Mouse (Mus musculus): ENCODE measurements around the gene Gpn2. TPM values are rescaled to one million over a fixed set of nuclear protein-coding genes. Genes with fewer than 3 reads are reported as not detected.

The Gpn2 gene
- polyA plus RNA-seq, 1 experiment from 2014 or later = 16.1 TPM

- TF ChIP-seq CTCF (IDR thresholded peaks at IDR 0.05; ENCODE audit: low read depth) = no peak
- H3K36me3 ChIP-seq (ENCODE audit: control insufficient read depth, insufficient read depth) = peaks cover 62% of the 10 kb centered on the region
- H3K27ac ChIP-seq (ENCODE audit: low read depth, low read length) = peak overlapping the region; percentile 79
- 0 out of 2 replicates have a peak, but pooled peaks cover 7% of the 10 kb centered on the region for H3K4me1 ChIP-seq (replicated peaks; ENCODE audit: control insufficient read depth, insufficient read depth, low read length)
- peak overlapping the region; percentile 81 for H3K9ac ChIP-seq (ENCODE audit: low read depth, low read length)
- peak overlapping the region; percentile 91 for H3K4me2 ChIP-seq (replicated peaks; ENCODE audit: low read depth)
- H3K9me3 ChIP-seq (ENCODE audit: control insufficient read depth) = no peaks in the 10 kb centered on the region
- WGBS = 51% methylated on average over 6 of the region's 6 CpGs
- H3K27me3 ChIP-seq (replicated peaks; ENCODE audit: control insufficient read depth, insufficient read depth, low read length) = no peaks in the 10 kb centered on the region
- ATAC-seq = peak; percentile 63
- H3K4me3 ChIP-seq (ENCODE audit: low read depth, low read length) = peak overlapping the region; percentile 75
Observed at GRCm38 (mm10) chr4:133583690-133584058, 488 bp upstream of the Gpn2 start.

GRCm38 (mm10) chr4:133592570-133592969 lies 8.4 kb downstream of the Gpn2 start:
- Histone ChIP-seq H3K27me3 (replicated peaks; ENCODE audit: control insufficient read depth, insufficient read depth, low read length) (no peaks in the 10 kb centered on the region), H3K9me3 (ENCODE audit: control insufficient read depth) (no peaks in the 10 kb centered on the region), H3K4me1 (replicated peaks; ENCODE audit: control insufficient read depth, insufficient read depth, low read length) (no peaks in the 10 kb centered on the region), H3K4me3 (ENCODE audit: low read depth, low read length) (no peak overlapping the region), H3K4me2 (replicated peaks; ENCODE audit: low read depth) (no peak overlapping the region), H3K9ac (ENCODE audit: low read depth, low read length) (no peak overlapping the region), H3K36me3 (ENCODE audit: control insufficient read depth, insufficient read depth) (peaks cover 40% of the 10 kb centered on the region), H3K27ac (ENCODE audit: low read depth, low read length) (no peak overlapping the region)
- peak; percentile 91 for TF ChIP-seq CTCF (IDR thresholded peaks at IDR 0.05; ENCODE audit: low read depth)
- peak; percentile 4; the same call in 1 of the 2 replicates for ATAC-seq
- 25% methylated on average over 7 of the region's 7 CpGs for WGBS

- TF ChIP-seq CTCF (IDR thresholded peaks at IDR 0.05; ENCODE audit: low read depth) = no peak
- Histone ChIP-seq H3K4me2 (replicated peaks; ENCODE audit: low read depth) (no peak overlapping the region), H3K4me3 (ENCODE audit: low read depth, low read length) (no peak overlapping the region), H3K27ac (ENCODE audit: low read depth, low read length) (no peak overlapping the region), H3K36me3 (ENCODE audit: control insufficient read depth, insufficient read depth) (peaks cover 13% of the 10 kb centered on the region), H3K27me3 (replicated peaks; ENCODE audit: control insufficient read depth, insufficient read depth, low read length) (no peaks in the 10 kb centered on the region), H3K4me1 (replicated peaks; ENCODE audit: control insufficient read depth, insufficient read depth, low read length) (0 out of 2 replicates have a peak, but pooled peaks cover 2% of the 10 kb centered on the region), H3K9ac (ENCODE audit: low read depth, low read length) (no peak overlapping the region), H3K9me3 (ENCODE audit: control insufficient read depth) (no peaks in the 10 kb centered on the region)
- 68% methylated on average over 7 of the region's 7 CpGs for WGBS
- no peak for ATAC-seq
Observed at GRCm38 (mm10) chr4:133595538-133595937, 11.4 kb downstream of the Gpn2 start.

- no peak overlapping the region for H3K4me2 ChIP-seq (replicated peaks; ENCODE audit: low read depth)
- H3K9ac ChIP-seq (ENCODE audit: low read depth, low read length) = no peak overlapping the region
- H3K27ac ChIP-seq (ENCODE audit: low read depth, low read length) = no peak overlapping the region
- peaks cover 9% of the 10 kb centered on the region for H3K36me3 ChIP-seq (ENCODE audit: control insufficient read depth, insufficient read depth)
- no peak for TF ChIP-seq CTCF (IDR thresholded peaks at IDR 0.05; ENCODE audit: low read depth)
- no peaks in the 10 kb centered on the region for H3K27me3 ChIP-seq (replicated peaks; ENCODE audit: control insufficient read depth, insufficient read depth, low read length)
- 0 out of 2 replicates have a peak, but pooled peaks cover 2% of the 10 kb centered on the region for H3K4me1 ChIP-seq (replicated peaks; ENCODE audit: control insufficient read depth, insufficient read depth, low read length)
- no peaks in the 10 kb centered on the region for H3K9me3 ChIP-seq (ENCODE audit: control insufficient read depth)
- 84% methylated on average over 6 of the region's 6 CpGs for WGBS
- ATAC-seq = no peak
- no peak overlapping the region for H3K4me3 ChIP-seq (ENCODE audit: low read depth, low read length)
Observed at GRCm38 (mm10) chr4:133596084-133596483, 11.9 kb downstream of the Gpn2 start.

- no peak for TF ChIP-seq CTCF (IDR thresholded peaks at IDR 0.05; ENCODE audit: low read depth)
- peak overlapping the region; percentile 82 for H3K4me2 ChIP-seq (replicated peaks; ENCODE audit: low read depth)
- H3K27me3 ChIP-seq (replicated peaks; ENCODE audit: control insufficient read depth, insufficient read depth, low read length) = no peaks in the 10 kb centered on the region
- WGBS = 22% methylated on average over 4 of the region's 4 CpGs
- no peaks in the 10 kb centered on the region for H3K9me3 ChIP-seq (ENCODE audit: control insufficient read depth)
- ATAC-seq = peak; percentile 72
- peak overlapping the region; percentile 64 for H3K9ac ChIP-seq (ENCODE audit: low read depth, low read length)
- H3K27ac ChIP-seq (ENCODE audit: low read depth, low read length) = peak overlapping the region; percentile 97
- H3K4me3 ChIP-seq (ENCODE audit: low read depth, low read length) = peak overlapping the region; percentile 40
- H3K36me3 ChIP-seq (ENCODE audit: control insufficient read depth, insufficient read depth) = peaks cover 7% of the 10 kb centered on the region; the same call in 1 of the 2 replicates
- 0 out of 2 replicates have a peak, but pooled peaks cover 2% of the 10 kb centered on the region for H3K4me1 ChIP-seq (replicated peaks; ENCODE audit: control insufficient read depth, insufficient read depth, low read length)
Observed at GRCm38 (mm10) chr4:133598616-133599015, 14.5 kb downstream of the Gpn2 start.

- H3K27ac ChIP-seq (ENCODE audit: low read depth, low read length) = peak overlapping the region; percentile 97
- H3K4me1 ChIP-seq (replicated peaks; ENCODE audit: control insufficient read depth, insufficient read depth, low read length) = 0 out of 2 replicates have a peak, but pooled peaks cover 2% of the 10 kb centered on the region
- no peak for TF ChIP-seq CTCF (IDR thresholded peaks at IDR 0.05; ENCODE audit: low read depth)
- H3K4me2 ChIP-seq (replicated peaks; ENCODE audit: low read depth) = peak overlapping the region; percentile 82
- peak overlapping the region; percentile 40 for H3K4me3 ChIP-seq (ENCODE audit: low read depth, low read length)
- peaks cover 9% of the 10 kb centered on the region; the same call in 1 of the 2 replicates for H3K36me3 ChIP-seq (ENCODE audit: control insufficient read depth, insufficient read depth)
- H3K9ac ChIP-seq (ENCODE audit: low read depth, low read length) = peak overlapping the region; percentile 57
- 10% methylated on average over 7 of the region's 7 CpGs for WGBS
- H3K9me3 ChIP-seq (ENCODE audit: control insufficient read depth) = no peaks in the 10 kb centered on the region
- H3K27me3 ChIP-seq (replicated peaks; ENCODE audit: control insufficient read depth, insufficient read depth, low read length) = no peaks in the 10 kb centered on the region
- 0 out of 2 replicates have a peak, but pooled peaks have one; percentile 8 for ATAC-seq
Observed at GRCm38 (mm10) chr4:133599116-133599515, 15.0 kb downstream of the Gpn2 start.

Data from intestine, postnatal 0 days (tissue).